Mouse (Mus musculus) midbrain, embryonic 13.5 days (tissue): ENCODE results near the gene Gnas. TPM values are rescaled to one million over a fixed set of nuclear protein-coding genes. Genes with fewer than 3 reads are reported as not detected.
"Not testable (repeated sequence)": the region's sequence is repeated elsewhere in the genome, so short reads cannot be mapped to it uniquely, and the experiment has no call there.

Experiments used
- ATAC-seq: fragments of 200-750 bp; cut with Nextera tagmentation; 2 replicates; pipeline ENCODE4 v1.8.0; 2017; ENCODE audit warnings: mild to moderate bottlenecking, moderate TSS enrichment, moderate library complexity
- H3K27ac ChIP-seq: fragments of 300-500 bp; sonication (generic); 2 replicates; pipeline ENCODE4 v1.5.1; 2015; ENCODE audit warnings: inconsistent platforms, mild to moderate bottlenecking, moderate library complexity
- H3K27me3 ChIP-seq: fragments of 300-500 bp; sonication (generic); 2 replicates; pipeline ENCODE4 v1.6.1; 2015; ENCODE audit warnings: mild to moderate bottlenecking, inconsistent platforms
- H3K36me3 ChIP-seq: fragments of 300-500 bp; sonication (generic); 2 replicates; pipeline ENCODE4 v1.6.1; 2015; ENCODE audit warnings: mild to moderate bottlenecking, inconsistent platforms
- H3K4me1 ChIP-seq: fragments of 300-500 bp; sonication (generic); replicated peaks from 2 replicates; pipeline ENCODE4 v1.6.1; 2015; ENCODE audit warnings: inconsistent platforms
- H3K4me2 ChIP-seq: fragments of 300-500 bp; sonication (generic); replicated peaks from 2 replicates; pipeline ENCODE4 v1.6.1; 2015; ENCODE audit warnings: moderate library complexity, mild to moderate bottlenecking, inconsistent platforms
- H3K4me3 ChIP-seq: fragments of 300-500 bp; sonication (generic); replicated peaks from 2 replicates; pipeline ENCODE4 v1.5.1; 2015; ENCODE audit warnings: mild to moderate bottlenecking, inconsistent platforms
- H3K9ac ChIP-seq: fragments of 300-500 bp; sonication (generic); replicated peaks from 2 replicates; pipeline ENCODE4 v1.6.1; 2015; ENCODE audit warnings: mild to moderate bottlenecking, inconsistent platforms
- H3K9me3 ChIP-seq: fragments of 300-500 bp; sonication (generic); 2 replicates; pipeline ENCODE4 v1.6.1; 2016; ENCODE audit warnings: mild to moderate bottlenecking, inconsistent platforms
- WGBS: fragments of 180-500 bp; shearing (Covaris S2); methylation state at CpG from one replicate; pipeline ENCODE4 v1.1.7; 2015; 5-methylcytosine and 5-hydroxymethylcytosine counted together
- microRNA counts: library from miRNA; unstranded; fragments of <30 nt; microRNA quantifications from one replicate; lab custom pipeline; 2016
- microRNA-seq: library from miRNA; unstranded; fragments of <30 nt; microRNA quantifications from one replicate; pipeline ENCODE4, GENCODE M21; 2016
- polyA plus RNA-seq: library from polyadenylated mRNA; unstranded; fragments of >200 nt; fragmentation: Nextera tagmentation; extraction: Ambion mirVana; gene quantifications from 2 replicates; pipeline ENCODE4 v1.2.1, GENCODE M21; 2015

Gene Gnas
- polyA plus RNA-seq, 1 experiment from 2014 or later = 1,205 TPM

- 97% methylated on average over 16 of the region's 16 CpGs for WGBS
These were observed 60.9 kb downstream of the Gnas start for GRCm38 (mm10) chr2:174344996-174345395.

GRCm38 (mm10) chr2:174346612-174346998 lies 62.5 kb downstream of the Gnas start, which contains the start of gene Gm20721:
Gene Gm20721 (minus strand): TSS chr2:174346712.
- Histone ChIP-seq H3K4me3 (no peak within 1 kb of the TSS), H3K27ac (no peak within 1 kb of the TSS), H3K27me3 (no peaks in the 10 kb centered on the region), H3K4me1 (peaks cover 32% of the 10 kb centered on the region), H3K36me3 (peaks cover 51% of the 10 kb centered on the region), H3K9ac (no peak within 1 kb of the TSS), H3K4me2 (no peak within 1 kb of the TSS), H3K9me3 (no peaks in the 10 kb centered on the region)
- ATAC-seq = no peak
- WGBS = 96% methylated on average over 5 of the region's 5 CpGs

More at GRCm38 (mm10) chr2:174344996-174345395, 60.9 kb downstream of the Gnas start:
- peaks cover 57% of the 10 kb centered on the region for H3K36me3 ChIP-seq
- no peak overlapping the region for H3K4me2 ChIP-seq
- ATAC-seq = no peak
- H3K27me3 ChIP-seq = no peaks in the 10 kb centered on the region
- H3K4me1 ChIP-seq = peaks cover 38% of the 10 kb centered on the region
- H3K27ac ChIP-seq = no peak overlapping the region
- H3K9me3 ChIP-seq = no peaks in the 10 kb centered on the region
- H3K4me3 ChIP-seq = no peak overlapping the region
- H3K9ac ChIP-seq = no peak overlapping the region

DNA sequence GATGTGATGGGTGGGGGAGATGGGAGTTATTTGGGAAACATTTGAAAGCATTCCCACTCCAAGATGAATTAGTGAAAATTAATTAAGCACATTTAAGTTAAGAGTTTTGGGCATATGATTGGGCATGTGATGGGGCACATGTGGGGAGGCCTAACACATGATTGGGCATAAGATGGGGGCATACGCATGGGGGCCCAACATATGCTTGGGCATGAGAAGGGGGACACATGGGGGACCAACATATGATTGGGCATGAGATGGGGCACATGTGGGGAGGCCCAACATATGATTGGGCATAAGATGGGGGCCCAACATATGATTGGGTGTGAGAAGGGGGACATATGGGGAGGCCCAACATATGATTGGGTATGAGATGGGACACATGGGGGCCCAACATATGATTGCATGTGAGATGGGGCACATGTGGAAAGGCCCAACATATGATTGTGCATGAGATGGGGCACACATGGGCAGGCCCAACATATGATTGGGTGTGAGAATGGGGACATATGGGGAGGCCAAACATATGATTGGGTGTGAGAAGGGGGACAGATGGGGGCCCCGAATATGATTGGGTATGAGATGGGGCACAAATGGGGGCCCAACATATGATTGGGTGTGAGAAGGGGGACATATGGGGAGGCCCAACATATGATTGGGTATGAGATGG lies 63.0 kb downstream of the Gnas start:
- peaks cover 27% of the 10 kb centered on the region for H3K4me1 ChIP-seq
- H3K36me3 ChIP-seq = peaks cover 47% of the 10 kb centered on the region
- ATAC-seq, H3K27ac ChIP-seq, H3K4me3 ChIP-seq, H3K9ac ChIP-seq, H3K27me3 ChIP-seq, H3K9me3 ChIP-seq, H3K4me2 ChIP-seq: not testable (repeated sequence)
- 91% methylated on average over 2 of the region's 2 CpGs for WGBS

GRCm38 (mm10) chr2:174358516-174358915 lies 74.4 kb downstream of the Gnas start:
- Histone ChIP-seq H3K9me3 (no peaks in the 10 kb centered on the region; the same call in 1 of the 2 replicates), H3K27ac (no peak overlapping the region), H3K4me1 (no peaks in the 10 kb centered on the region), H3K9ac (no peak overlapping the region), H3K4me2 (no peak overlapping the region), H3K4me3 (no peak overlapping the region), H3K27me3 (no peaks in the 10 kb centered on the region), H3K36me3 (no peaks in the 10 kb centered on the region)
- 93% methylated on average over 4 of the region's 4 CpGs for WGBS
- ATAC-seq = no peak

GRCm38 (mm10) chr2:174359656-174360055 lies 75.5 kb downstream of the Gnas start:
- Histone ChIP-seq H3K27ac (no peak overlapping the region), H3K4me1 (no peaks in the 10 kb centered on the region), H3K9me3 (no peaks in the 10 kb centered on the region), H3K36me3 (no peaks in the 10 kb centered on the region), H3K9ac (no peak overlapping the region), H3K4me3 (no peak overlapping the region), H3K4me2 (no peak overlapping the region), H3K27me3 (no peaks in the 10 kb centered on the region)
- no peak for ATAC-seq
- 81% methylated on average over 4 of the region's 4 CpGs for WGBS

DNA sequence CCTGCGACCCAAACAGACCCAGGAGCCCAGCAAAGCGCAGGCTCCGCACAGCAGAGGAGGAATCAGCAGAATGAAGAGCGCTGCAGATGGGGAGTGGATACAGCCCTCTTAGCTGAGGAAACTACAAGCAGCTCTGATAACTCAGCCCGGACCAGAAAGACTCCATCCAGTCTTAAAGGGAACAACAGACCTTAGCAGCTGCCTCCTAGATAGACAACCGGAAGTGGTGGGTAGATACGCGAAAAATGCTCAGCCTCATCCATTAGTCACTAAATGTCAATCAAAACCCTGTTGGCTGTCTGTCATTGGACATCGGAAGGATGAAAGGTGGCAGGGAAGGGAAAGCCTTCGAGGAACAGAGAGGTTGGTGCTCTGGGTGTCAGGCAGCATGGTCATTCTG lies 82.5 kb downstream of the Gnas start:
- H3K4me2 ChIP-seq = no peak overlapping the region
- H3K27me3 ChIP-seq = no peaks in the 10 kb centered on the region
- no peaks in the 10 kb centered on the region for H3K36me3 ChIP-seq
- H3K9me3 ChIP-seq = no peaks in the 10 kb centered on the region
- no peaks in the 10 kb centered on the region for H3K4me1 ChIP-seq
- no peak for ATAC-seq
- 83% methylated on average over 10 of the region's 10 CpGs for WGBS
- H3K9ac ChIP-seq = no peak overlapping the region
- H3K27ac ChIP-seq = no peak overlapping the region
- no peak overlapping the region for H3K4me3 ChIP-seq

DNA sequence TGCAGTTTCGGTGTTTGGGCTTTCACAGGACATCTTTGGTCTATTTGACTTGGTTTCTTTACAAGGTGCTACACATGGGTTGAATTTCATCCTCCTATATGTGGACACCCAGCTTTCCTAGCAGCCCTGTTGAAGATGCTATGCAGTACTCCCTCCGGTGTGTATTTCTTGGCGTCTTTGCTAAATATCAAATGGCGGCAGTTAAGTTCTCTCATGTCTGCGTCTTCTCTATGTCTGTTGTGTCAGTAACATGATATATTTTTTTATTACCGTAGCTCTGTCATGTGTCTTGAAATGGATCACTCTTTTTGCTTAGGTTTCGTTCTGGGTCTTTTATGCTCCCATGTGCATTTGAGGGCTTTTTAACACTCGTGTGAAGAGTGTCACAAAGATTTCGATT lies 96.9 kb downstream of the Gnas start:
- Histone ChIP-seq H3K36me3 (no peaks in the 10 kb centered on the region), H3K27ac (no peak overlapping the region), H3K27me3 (no peaks in the 10 kb centered on the region), H3K9me3 (no peaks in the 10 kb centered on the region), H3K4me2 (no peak overlapping the region), H3K9ac (no peak overlapping the region), H3K4me1 (no peaks in the 10 kb centered on the region), H3K4me3 (no peak overlapping the region)
- 94% methylated on average over 9 of the region's 9 CpGs for WGBS
- ATAC-seq = no peak

- H3K27ac ChIP-seq = no peak overlapping the region
- no peaks in the 10 kb centered on the region for H3K27me3 ChIP-seq
- no peaks in the 10 kb centered on the region for H3K36me3 ChIP-seq
- H3K9ac ChIP-seq = no peak overlapping the region
- ATAC-seq = no peak
- WGBS = 95% methylated on average over 3 of the region's 3 CpGs
- H3K4me2 ChIP-seq = no peak overlapping the region
- no peaks in the 10 kb centered on the region for H3K4me1 ChIP-seq
- no peaks in the 10 kb centered on the region for H3K9me3 ChIP-seq
- no peak overlapping the region for H3K4me3 ChIP-seq
These were observed 107.8 kb downstream of the Gnas start for GRCm38 (mm10) chr2:174391936-174392335.

DNA sequence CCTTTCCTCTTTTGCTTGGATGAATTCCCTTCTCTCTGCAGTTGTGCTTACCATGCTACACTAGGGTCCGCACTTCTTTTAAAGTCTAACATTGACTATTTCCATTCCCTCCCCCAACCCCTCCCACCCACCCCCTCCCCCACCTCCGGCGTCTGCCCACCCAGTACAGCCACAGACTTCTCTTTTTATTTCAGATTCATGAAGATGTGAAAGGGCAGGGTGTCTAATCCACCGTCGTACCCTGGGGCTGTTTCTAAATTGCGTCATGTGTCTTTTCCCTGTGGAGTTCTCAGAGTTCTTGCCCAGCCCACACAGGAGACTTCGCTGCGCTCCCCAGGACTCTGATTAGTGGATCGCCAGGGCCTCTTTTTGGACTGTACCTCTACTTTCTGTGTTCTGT lies 108.4 kb downstream of the Gnas start:
- Histone ChIP-seq H3K9me3 (no peaks in the 10 kb centered on the region), H3K9ac (no peak overlapping the region), H3K27me3 (no peaks in the 10 kb centered on the region), H3K4me1 (no peaks in the 10 kb centered on the region), H3K4me2 (no peak overlapping the region), H3K36me3 (no peaks in the 10 kb centered on the region), H3K27ac (no peak overlapping the region), H3K4me3 (no peak overlapping the region)
- no peak for ATAC-seq
- WGBS = 55% methylated on average over 9 of the region's 9 CpGs

GRCm38 (mm10) chr2:174393383-174393782 lies 109.3 kb downstream of the Gnas start:
- Histone ChIP-seq H3K27me3 (no peaks in the 10 kb centered on the region), H3K36me3 (no peaks in the 10 kb centered on the region), H3K9me3 (no peaks in the 10 kb centered on the region), H3K4me2 (no peak overlapping the region), H3K9ac (no peak overlapping the region), H3K27ac (no peak overlapping the region), H3K4me1 (no peaks in the 10 kb centered on the region), H3K4me3 (no peak overlapping the region)
- no peak for ATAC-seq
- WGBS = 88% methylated on average over 5 of the region's 5 CpGs

MicroRNAs within 50 kb of the gene (microRNA counts, 519-probe panel; counts per million panel counts)
- microRNA mmu-miR-296-3p (lab: Ali Mortazavi, UCI) (110 counts per million, percentile 56 among the panel's probes with 10 or more counts), microRNA mmu-miR-296-5p (lab: Ali Mortazavi, UCI) (4,861 counts per million, percentile 85 among the panel's probes with 10 or more counts), microRNA mmu-miR-298 (lab: Ali Mortazavi, UCI) (110 counts per million, percentile 56 among the panel's probes with 10 or more counts)

Small RNA genes lying within 50 kb of the gene (microRNA-seq; reads per million reads assigned to microRNA genes)
- gene Gm27591 (not detected), gene Mir296 (6,229 reads per million, percentile 92 among the genes with 10 or more reads in this experiment), gene Mir298 (3,384 reads per million, percentile 88 among the genes with 10 or more reads in this experiment)

Other genes with a start within 250 kb of the Gnas start
- 13.4 and 15.0 TPM in 2 replicates for gene Stx16, start 208.0 kb upstream of the Gnas start, polyA plus RNA-seq
- 18.5 and 20.4 TPM in 2 replicates for gene Npepl1, start 174.0 kb upstream of the Gnas start, polyA plus RNA-seq
- 8.8 and 10.5 TPM in 2 replicates for gene Gm20721, start 62.4 kb downstream of the Gnas start, polyA plus RNA-seq
- 123 and 136 TPM in 2 replicates for gene Nelfcd, start 131.5 kb downstream of the Gnas start, polyA plus RNA-seq
- gene Ctsz, start 154.7 kb downstream of the Gnas start, polyA plus RNA-seq = 66.1 and 74.5 TPM in 2 replicates
- 0.98 and 1.5 TPM in 2 replicates for gene Tubb1, start 166.4 kb downstream of the Gnas start, polyA plus RNA-seq
- gene Atp5e, start 179.8 kb downstream of the Gnas start, polyA plus RNA-seq = 768 and 784 TPM in 2 replicates
- gene Prelid3b, start 188.8 kb downstream of the Gnas start, polyA plus RNA-seq = 108 and 115 TPM in 2 replicates